Mouse (Mus musculus) neural tube, embryonic 13.5 days (tissue): Measurements from ENCODE around the gene Caskin1. TPM values are rescaled to one million over a fixed set of nuclear protein-coding genes. Genes with fewer than 3 reads are reported as not detected.

Source experiments
- ATAC-seq: fragments of 200-750 bp; cut with Nextera tagmentation; 2 replicates; pipeline ENCODE4 v1.8.0; 2017; ENCODE audit warnings: low read depth, mild to moderate bottlenecking, moderate TSS enrichment, moderate library complexity
- H3K27ac ChIP-seq: fragments of 300-500 bp; sonication (generic); replicated peaks from 2 replicates; pipeline ENCODE4 v1.5.1; 2015; ENCODE audit warnings: moderate library complexity, mild to moderate bottlenecking, inconsistent platforms
- H3K27me3 ChIP-seq: fragments of 300-500 bp; sonication (generic); 2 replicates; pipeline ENCODE4 v1.6.1; 2015; ENCODE audit warnings: mild to moderate bottlenecking, inconsistent platforms
- H3K36me3 ChIP-seq: fragments of 300-500 bp; sonication (generic); 2 replicates; pipeline ENCODE4 v1.6.1; 2015; ENCODE audit warnings: mild to moderate bottlenecking, inconsistent platforms
- H3K4me1 ChIP-seq: fragments of 300-500 bp; sonication (generic); replicated peaks from 2 replicates; pipeline ENCODE4 v1.6.1; 2015; ENCODE audit warnings: inconsistent platforms
- H3K4me2 ChIP-seq: fragments of 300-500 bp; sonication (generic); 2 replicates; pipeline ENCODE4 v1.6.1; 2015; ENCODE audit warnings: inconsistent platforms, mild to moderate bottlenecking, moderate library complexity
- H3K4me3 ChIP-seq: fragments of 300-500 bp; sonication (generic); 2 replicates; pipeline ENCODE4 v1.5.1; 2015; ENCODE audit warnings: mild to moderate bottlenecking, inconsistent platforms
- H3K9ac ChIP-seq: fragments of 300-500 bp; sonication (generic); 2 replicates; pipeline ENCODE4 v1.6.1; 2015; ENCODE audit warnings: moderate library complexity, mild to moderate bottlenecking, inconsistent platforms
- H3K9me3 ChIP-seq: fragments of 300-500 bp; sonication (generic); 2 replicates; pipeline ENCODE4 v1.6.1; 2016; ENCODE audit warnings: inconsistent platforms
- WGBS: fragments of 180-500 bp; shearing (Covaris S2); methylation state at CpG from one replicate; pipeline ENCODE4 v1.1.7; 2015; 5-methylcytosine and 5-hydroxymethylcytosine counted together
- polyA plus RNA-seq: library from polyadenylated mRNA; unstranded; fragments of >200 nt; fragmentation: Nextera tagmentation; extraction: Ambion mirVana; gene quantifications from 2 replicates; pipeline ENCODE4 v1.2.1, GENCODE M21; 2015

Gene Caskin1
- polyA plus RNA-seq, 1 experiment from 2014 or later = 35.3 TPM

DNA sequence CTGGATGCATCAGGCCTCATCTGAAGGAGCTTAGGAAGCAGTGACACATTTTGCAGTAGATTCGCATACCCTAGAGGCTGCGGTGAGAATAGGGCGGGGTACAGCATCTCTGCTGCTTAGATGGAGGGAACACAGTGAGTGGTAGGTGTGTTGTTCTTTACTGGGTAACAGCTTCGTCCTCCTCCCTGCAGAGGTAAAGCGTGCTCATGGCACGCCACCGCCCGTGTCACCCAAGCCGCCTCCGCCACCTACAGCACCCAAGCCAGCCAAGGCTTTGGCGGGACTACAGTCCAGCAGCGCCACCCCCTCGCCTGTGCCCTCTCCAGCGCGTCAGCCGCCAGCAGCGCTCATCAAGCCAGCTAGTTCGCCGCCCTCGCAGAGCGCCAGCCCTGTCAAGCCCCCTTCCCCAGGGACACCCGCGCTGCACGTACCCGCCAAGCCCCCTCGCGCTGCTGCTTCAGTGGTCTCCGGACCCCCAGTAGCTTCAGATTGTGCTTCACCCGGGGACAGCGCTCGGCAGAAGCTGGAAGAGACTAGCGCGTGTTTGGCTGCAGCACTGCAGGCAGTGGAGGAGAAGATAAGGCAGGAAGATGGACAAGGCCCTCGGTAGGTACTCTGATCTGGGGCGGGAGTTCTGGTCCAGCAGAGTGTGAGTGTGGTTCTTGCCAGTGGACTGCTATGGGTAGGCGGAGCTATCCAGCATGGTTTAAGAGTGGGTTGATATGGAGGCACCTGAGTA lies 18.1 kb downstream of the Caskin1 start:
- peaks cover 100% of the 10 kb centered on the region for H3K36me3 ChIP-seq
- peak overlapping the region; percentile 30; the same call in 1 of the 2 replicates for H3K4me2 ChIP-seq
- peaks cover 13% of the 10 kb centered on the region for H3K4me1 ChIP-seq
- no peaks in the 10 kb centered on the region for H3K27me3 ChIP-seq
- H3K27ac ChIP-seq = 0 out of 2 replicates have a peak overlapping the region, but pooled peaks have one; percentile 52
- H3K4me3 ChIP-seq = no peak overlapping the region
- H3K9ac ChIP-seq = 0 out of 2 replicates have a peak overlapping the region, but pooled peaks have one; percentile 31
- no peak for ATAC-seq
- no peaks in the 10 kb centered on the region for H3K9me3 ChIP-seq
- WGBS = 34% methylated on average over 36 of the region's 36 CpGs

DNA sequence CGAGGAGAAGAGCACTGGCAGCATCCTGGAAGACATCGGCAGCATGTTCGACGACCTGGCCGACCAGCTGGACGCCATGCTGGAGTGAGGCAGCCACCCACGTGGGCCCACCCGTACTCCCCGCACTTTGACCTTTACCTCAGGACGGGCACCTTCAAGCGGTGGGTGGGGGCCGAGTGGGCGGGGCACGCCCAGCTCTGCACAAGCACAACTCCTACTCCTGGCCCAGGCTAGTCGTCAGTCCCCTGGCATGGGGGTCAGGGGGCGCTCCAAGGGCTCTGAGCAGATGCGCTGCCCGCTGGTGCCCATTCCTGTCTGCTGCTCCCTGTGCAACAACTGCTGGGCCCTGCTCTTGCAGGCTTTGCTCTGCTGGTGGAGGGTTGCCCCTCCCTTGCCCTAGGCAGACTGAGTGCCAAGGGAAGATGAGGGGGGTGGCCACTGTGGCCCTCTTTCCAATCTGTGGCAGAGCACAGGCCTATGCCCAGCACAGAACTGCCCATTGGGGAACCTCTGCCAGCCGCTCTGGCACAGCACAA lies 18.8 kb downstream of the Caskin1 start:
- Histone ChIP-seq H3K36me3 (peaks cover 100% of the 10 kb centered on the region), H3K4me1 (peaks cover 13% of the 10 kb centered on the region), H3K4me3 (no peak overlapping the region), H3K9me3 (no peaks in the 10 kb centered on the region), H3K27me3 (no peaks in the 10 kb centered on the region), H3K9ac (no peak overlapping the region), H3K4me2 (no peak overlapping the region), H3K27ac (no peak overlapping the region)
- ATAC-seq = 0 out of 2 replicates have a peak, but pooled peaks have one; percentile 2
- WGBS = 59% methylated on average over 18 of the region's 19 CpGs

DNA sequence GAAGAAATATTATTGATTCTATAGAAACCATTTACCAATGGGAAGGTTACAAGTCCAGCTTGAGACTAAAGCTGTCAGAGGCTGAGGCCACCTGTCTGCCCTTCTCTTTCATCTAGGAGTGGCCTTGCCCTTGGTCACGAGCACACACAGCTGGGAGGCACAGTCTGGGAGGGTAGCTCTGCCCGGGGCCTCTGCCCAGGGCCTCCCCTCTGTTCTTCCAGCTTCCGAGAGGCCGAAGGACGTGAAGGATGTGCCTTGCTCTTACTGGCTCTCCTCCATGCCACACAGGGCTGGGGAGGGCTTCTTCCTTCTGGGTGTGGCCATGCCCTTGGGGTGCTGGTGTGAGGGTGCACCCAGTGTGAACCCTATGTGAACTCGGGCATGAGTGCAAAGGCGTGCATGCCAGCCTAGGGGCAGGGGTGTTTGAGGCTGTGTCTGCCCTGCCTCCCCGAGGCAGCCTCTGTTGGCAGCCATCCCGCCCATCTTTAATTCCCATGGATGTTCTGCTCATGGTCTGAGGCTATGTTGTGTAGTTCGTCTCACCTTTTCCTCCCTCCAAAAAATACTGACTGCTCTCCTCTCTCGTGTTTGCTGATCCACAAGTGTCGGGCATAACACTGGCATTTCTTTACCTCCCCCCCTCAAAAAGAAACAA lies 19.5 kb downstream of the Caskin1 start:
- 0 out of 2 replicates have a peak overlapping the region, but pooled peaks have one; percentile 3 for H3K9ac ChIP-seq
- WGBS = 82% methylated on average over 12 of the region's 12 CpGs

DNA sequence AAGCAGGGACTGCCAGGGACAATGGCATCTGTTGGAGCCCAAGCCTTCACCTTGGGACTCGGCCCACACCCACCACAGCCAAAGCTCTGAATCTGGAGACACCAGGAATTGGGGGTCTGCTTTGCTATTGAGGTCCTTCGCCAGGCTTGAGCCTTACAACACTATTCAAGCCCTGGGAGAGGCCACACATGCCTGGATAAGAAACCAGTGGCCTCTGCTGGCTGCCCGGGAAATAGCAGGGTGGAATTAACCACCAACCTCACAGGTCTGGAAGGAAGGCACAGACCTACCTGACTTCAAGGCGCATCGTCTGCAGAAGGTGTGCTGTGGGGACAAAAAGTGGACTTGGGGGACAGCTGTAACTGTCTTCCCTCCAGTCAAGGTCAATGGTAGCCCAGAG lies 25.2 kb downstream of the Caskin1 start:
- H3K27me3 ChIP-seq = no peaks in the 10 kb centered on the region
- peaks cover 91% of the 10 kb centered on the region for H3K36me3 ChIP-seq
- H3K4me2 ChIP-seq = peak overlapping the region; percentile 5; the same call in 1 of the 2 replicates
- ATAC-seq = peak; percentile 45; the same call in 1 of the 2 replicates
- 0 out of 2 replicates have a peak overlapping the region, but pooled peaks have one; percentile 19 for H3K9ac ChIP-seq
- no peak overlapping the region for H3K4me3 ChIP-seq
- peaks cover 4% of the 10 kb centered on the region; the same call in 1 of the 2 replicates for H3K4me1 ChIP-seq
- no peak overlapping the region for H3K27ac ChIP-seq
- H3K9me3 ChIP-seq = no peaks in the 10 kb centered on the region
- 60% methylated on average over 5 of the region's 5 CpGs for WGBS

More for the DNA sequence above, 19.5 kb downstream of the Caskin1 start:
- peaks cover 13% of the 10 kb centered on the region for H3K4me1 ChIP-seq
- no peak overlapping the region for H3K4me2 ChIP-seq
- no peak for ATAC-seq
- H3K36me3 ChIP-seq = peaks cover 97% of the 10 kb centered on the region
- H3K4me3 ChIP-seq = no peak overlapping the region
- H3K27me3 ChIP-seq = no peaks in the 10 kb centered on the region
- H3K27ac ChIP-seq = no peak overlapping the region
- no peaks in the 10 kb centered on the region for H3K9me3 ChIP-seq

DNA sequence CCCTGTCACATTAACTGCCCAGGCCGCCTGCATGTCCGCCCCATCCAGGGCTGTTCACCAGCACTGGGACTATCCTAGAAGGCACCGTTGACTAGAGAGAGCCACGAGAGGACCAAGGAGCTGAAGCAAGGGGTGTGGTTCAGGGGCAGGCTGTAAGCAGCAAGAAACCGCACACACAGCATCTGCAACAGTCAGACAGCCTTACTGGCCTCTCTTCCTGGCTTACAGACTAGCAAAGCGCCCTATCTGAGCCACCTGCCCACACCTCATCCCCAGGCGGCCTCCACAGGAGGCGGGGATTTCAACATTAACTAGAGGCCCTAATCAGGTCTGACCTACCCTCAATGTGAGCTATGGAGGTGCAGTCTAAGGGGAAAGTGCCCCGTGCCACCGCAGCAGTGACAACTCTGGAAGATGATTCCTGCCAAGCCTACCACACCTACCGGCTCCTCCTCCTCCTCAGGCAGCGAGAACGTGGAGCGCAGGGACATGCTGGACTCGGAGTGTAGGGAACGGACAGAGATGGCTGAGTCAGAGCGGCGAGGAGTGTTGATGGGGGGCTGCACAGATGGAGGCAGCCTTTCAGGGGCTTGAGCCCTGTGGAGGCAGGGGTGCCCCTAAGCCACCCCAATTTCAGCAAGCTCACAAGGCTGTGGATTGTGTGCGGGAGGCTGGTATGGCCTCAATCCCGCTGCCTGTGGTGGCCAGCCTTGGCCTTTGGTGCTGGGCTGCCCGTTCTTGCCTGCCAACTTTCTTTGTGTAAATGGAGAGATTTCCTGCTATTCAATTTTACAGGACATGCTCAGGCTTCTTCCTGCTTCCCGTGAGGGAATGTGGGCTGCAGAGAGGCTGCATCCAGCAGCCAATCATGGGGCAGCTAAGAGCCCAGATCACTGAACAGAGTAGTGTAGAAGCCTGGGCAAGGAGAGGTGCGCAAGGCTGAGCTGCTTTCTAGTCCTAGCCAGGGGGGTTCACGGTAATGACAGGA lies 26.2 kb downstream of the Caskin1 start:
- no peaks in the 10 kb centered on the region for H3K9me3 ChIP-seq
- H3K4me3 ChIP-seq = no peak overlapping the region
- H3K9ac ChIP-seq = 0 out of 2 replicates have a peak overlapping the region, but pooled peaks have one; percentile 19
- peak overlapping the region; percentile 5; the same call in 1 of the 2 replicates for H3K4me2 ChIP-seq
- H3K36me3 ChIP-seq = peaks cover 89% of the 10 kb centered on the region
- WGBS = 85% methylated on average over 24 of the region's 24 CpGs
- no peaks in the 10 kb centered on the region for H3K27me3 ChIP-seq
- H3K27ac ChIP-seq = peak overlapping the region; percentile 61; the same call in 1 of the 2 replicates
- peaks cover 4% of the 10 kb centered on the region; the same call in 1 of the 2 replicates for H3K4me1 ChIP-seq
- no peak for ATAC-seq

DNA sequence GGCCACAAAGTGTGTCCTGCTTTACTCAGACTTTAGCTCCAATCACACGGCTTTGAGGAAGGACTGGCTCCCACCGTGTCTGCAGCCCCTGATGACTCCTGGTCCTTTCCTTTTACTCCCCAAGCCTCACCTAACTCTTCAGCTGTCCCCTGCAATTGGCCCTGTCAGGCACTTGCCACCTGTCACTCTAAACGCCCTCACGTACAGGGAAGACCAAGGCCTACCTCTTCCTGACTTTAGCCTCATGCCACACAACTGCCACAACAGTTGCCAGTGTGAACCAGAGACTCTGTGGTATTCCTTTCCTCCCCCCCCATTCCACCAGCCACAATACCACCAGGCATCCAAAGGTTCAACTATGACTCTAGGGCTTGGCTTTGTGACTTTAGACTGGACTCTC lies 32.0 kb downstream of the Caskin1 start:
- Histone ChIP-seq H3K9ac (no peak overlapping the region), H3K36me3 (peaks cover 53% of the 10 kb centered on the region), H3K27ac (no peak overlapping the region), H3K9me3 (no peaks in the 10 kb centered on the region), H3K4me1 (peaks cover 9% of the 10 kb centered on the region), H3K4me3 (no peak overlapping the region), H3K4me2 (no peak overlapping the region), H3K27me3 (no peaks in the 10 kb centered on the region)
- ATAC-seq = no peak
- WGBS = 94% methylated on average over 4 of the region's 4 CpGs

DNA sequence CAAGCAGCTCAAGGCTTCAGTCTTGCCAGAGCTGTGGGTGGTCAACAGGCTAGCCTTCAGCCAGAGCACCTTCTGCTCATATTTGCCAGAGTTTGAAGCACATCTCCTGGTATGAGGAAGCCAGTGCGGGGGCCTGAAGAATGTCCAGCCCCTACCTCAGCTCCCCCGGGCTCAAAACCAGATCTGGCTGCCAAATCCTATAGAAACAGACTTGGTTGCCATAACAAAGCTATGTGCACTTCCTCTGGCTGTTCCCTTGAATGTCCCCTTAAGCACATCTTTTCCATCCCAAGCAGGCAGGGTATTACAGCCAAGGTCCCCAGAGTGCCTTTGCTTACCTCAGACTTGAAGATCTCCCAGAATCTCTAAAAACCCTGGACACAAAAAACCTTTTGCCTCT lies 36.3 kb downstream of the Caskin1 start:
- Histone ChIP-seq H3K36me3 (peaks cover 17% of the 10 kb centered on the region; the same call in 1 of the 2 replicates), H3K9ac (peak overlapping the region; percentile 35; the same call in 1 of the 2 replicates), H3K4me1 (peaks cover 38% of the 10 kb centered on the region), H3K9me3 (no peaks in the 10 kb centered on the region), H3K4me2 (no peak overlapping the region), H3K27me3 (no peaks in the 10 kb centered on the region), H3K27ac (no peak overlapping the region), H3K4me3 (no peak overlapping the region)
- WGBS = 87% methylated on average over 2 of the region's 2 CpGs
- ATAC-seq = no peak

DNA sequence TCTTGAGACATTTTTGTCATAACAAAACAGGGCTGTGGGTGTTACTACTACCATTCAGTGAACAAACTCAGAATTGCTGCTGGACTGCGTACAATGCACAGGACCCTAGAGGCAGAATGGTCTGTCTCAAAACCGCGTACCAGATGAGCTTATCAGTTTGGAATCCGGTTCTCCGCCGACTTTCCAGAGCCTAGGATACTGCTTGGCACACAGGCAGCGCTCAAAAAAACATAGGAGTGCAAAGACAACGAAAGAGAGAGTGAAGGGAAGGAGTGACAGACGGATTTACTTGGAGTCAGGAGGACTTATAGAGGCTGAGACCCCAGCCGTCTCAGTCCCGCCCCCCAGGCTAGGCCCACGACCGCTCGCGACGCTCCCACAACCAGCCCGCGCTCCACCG lies 38.9 kb downstream of the Caskin1 start:
- Histone ChIP-seq H3K4me1 (peaks cover 59% of the 10 kb centered on the region), H3K36me3 (0 out of 2 replicates have a peak, but pooled peaks cover 23% of the 10 kb centered on the region), H3K9ac (peak overlapping the region; percentile 81), H3K27ac (peak overlapping the region; percentile 78), H3K4me3 (peak overlapping the region; percentile 65), H3K4me2 (peak overlapping the region; percentile 81), H3K27me3 (no peaks in the 10 kb centered on the region), H3K9me3 (no peaks in the 10 kb centered on the region)
- WGBS = under 1% methylated on average over 19 of the region's 19 CpGs
- ATAC-seq = peak; percentile 1

DNA sequence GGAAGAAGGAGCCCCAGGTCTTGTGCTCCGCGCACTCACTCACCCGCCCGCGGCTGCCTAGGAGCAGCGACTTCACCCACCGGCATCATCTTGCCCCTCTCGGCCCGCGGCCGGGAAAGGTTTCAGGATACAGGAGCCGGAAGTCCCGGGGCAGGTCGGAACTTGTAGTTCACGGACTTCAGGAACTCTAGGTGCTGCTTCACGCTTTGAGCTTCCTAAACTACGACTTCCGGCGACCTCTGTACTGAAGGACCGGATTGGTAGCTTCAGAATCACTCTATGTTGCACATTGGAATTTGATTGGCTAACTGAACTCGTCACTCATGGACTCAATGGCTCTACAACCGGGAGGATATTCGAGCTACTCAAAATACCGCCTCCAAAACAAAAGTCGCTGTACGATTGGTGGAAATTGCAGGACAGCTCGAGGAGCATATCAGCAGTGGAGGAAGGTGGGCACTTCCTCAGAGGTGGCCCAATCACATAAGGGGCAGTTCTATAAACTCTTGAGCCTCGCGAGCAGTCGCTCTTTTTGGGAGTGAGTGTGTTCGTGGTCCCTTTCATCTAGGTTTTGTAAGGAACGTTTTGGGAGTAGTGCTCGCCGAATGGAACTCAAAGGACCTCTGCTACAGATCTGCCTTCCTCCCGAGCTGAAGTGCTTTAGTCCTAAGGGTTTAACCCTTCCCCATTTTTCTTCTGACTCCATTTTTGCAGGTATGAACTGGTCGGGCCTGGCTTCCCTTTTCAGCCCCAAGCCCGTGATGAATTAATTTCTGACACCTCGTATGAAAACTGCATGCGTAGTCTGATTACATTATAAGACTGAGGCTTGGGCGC lies 39.5 kb downstream of the Caskin1 start, which contains the start of gene Traf7:
Traf7 (minus strand) TSS at position 216 of the 837 bp plus-strand sequence.
- 0 out of 2 replicates have a peak, but pooled peaks cover 23% of the 10 kb centered on the region for H3K36me3 ChIP-seq
- peak; percentile 97 for ATAC-seq
- peak within 1 kb of the TSS; percentile 65 for H3K4me3 ChIP-seq
- peak within 1 kb of the TSS; percentile 81 for H3K9ac ChIP-seq
- H3K9me3 ChIP-seq = no peaks in the 10 kb centered on the region
- peak within 1 kb of the TSS; percentile 86 for H3K27ac ChIP-seq
- no peaks in the 10 kb centered on the region for H3K27me3 ChIP-seq
- H3K4me2 ChIP-seq = peak within 1 kb of the TSS; percentile 81
- WGBS = under 1% methylated on average over 40 of the region's 40 CpGs
- H3K4me1 ChIP-seq = peaks cover 65% of the 10 kb centered on the region

DNA sequence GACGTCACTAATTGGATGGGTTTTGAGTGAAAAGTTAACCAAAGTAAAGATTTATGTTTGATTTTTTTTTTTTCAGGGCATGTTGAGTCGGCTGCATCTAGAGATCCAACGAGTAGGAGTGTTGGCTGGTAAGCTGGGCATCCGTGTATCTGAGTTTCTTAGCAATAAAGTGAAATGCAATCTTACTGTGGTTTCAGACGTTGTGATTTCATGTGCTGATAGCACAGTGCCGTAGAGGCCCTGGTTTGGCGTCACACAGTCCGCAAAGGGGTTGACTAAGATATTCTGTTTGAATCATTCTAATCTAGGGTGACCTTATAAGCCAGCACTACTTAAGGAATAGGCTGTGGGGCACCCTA lies 40.1 kb downstream of the Caskin1 start:
- Histone ChIP-seq H3K9ac (peak overlapping the region; percentile 76), H3K9me3 (no peaks in the 10 kb centered on the region), H3K4me1 (peaks cover 71% of the 10 kb centered on the region), H3K36me3 (0 out of 2 replicates have a peak, but pooled peaks cover 19% of the 10 kb centered on the region), H3K4me3 (peak overlapping the region; percentile 52), H3K27me3 (no peaks in the 10 kb centered on the region), H3K27ac (peak overlapping the region; percentile 86), H3K4me2 (peak overlapping the region; percentile 65)
- WGBS = 0% methylated on average over 8 of the region's 8 CpGs
- ATAC-seq = no peak
